ENCODE assay signal across 12 mouse cellular contexts in genomic region chr10:99881901-99882300, GRCm38 (mm10).
"Had no signal": no experiment of that assay in that cellular context is flagged by ENCODE, and none has a peak within 500 bp of the region (broad histone marks: within the 10 kb centered on the region; RNA-seq: fewer than 3 reads in every experiment).

No protein-coding gene starts in this region.

- DNase-seq: retina, postnatal 1 day; right cerebral cortex, adult 18-20 months; right cerebral cortex, postnatal 14 days; right cerebral cortex, postnatal 25 days; right cerebral cortex, postnatal 4 days; spleen, adult 18-20 months; thymus, adult 18-20 months; thymus, adult 2 months; thymus, postnatal 14 days; thymus, postnatal 25 days; thymus, postnatal 36 days; thymus, postnatal 4 days had no signal
